Mouse (Mus musculus) myocyte (in vitro differentiated cells): ENCODE results near the gene Gucy2g. TPM values are rescaled to one million over a fixed set of nuclear protein-coding genes. Genes with fewer than 3 reads are reported as not detected.
A peak's percentile ranks its signal among the peaks of the same experiment; 100 is the strongest.

Experiments
- H3K27me3 ChIP-seq: one replicate; pipeline ENCODE4 v1.6.1; 2011; ENCODE audit not compliant: control insufficient read depth, insufficient read depth, insufficient read length
- H3K36me3 ChIP-seq: one replicate; pipeline ENCODE4 v1.6.1; 2011; ENCODE audit not compliant: control insufficient read depth, insufficient read depth
- H3K4me2 ChIP-seq: one replicate; pipeline ENCODE4 v1.6.1; 2011; ENCODE audit warnings: low read depth, control low read depth
- H3K4me3 ChIP-seq: one replicate; pipeline ENCODE4 v1.5.1; 2011; ENCODE audit warnings: mild to moderate bottlenecking, control low read depth, moderate library complexity
- H3K79me2 ChIP-seq: one replicate; pipeline ENCODE4 v1.6.1; 2011; ENCODE audit not compliant: control insufficient read depth, insufficient read depth
- H3ac ChIP-seq: one replicate; pipeline ENCODE4 v1.6.1; 2011; ENCODE audit not compliant: control insufficient read depth, insufficient read length
- CEBPB ChIP-seq: IDR thresholded peaks from 2 replicates; pipeline ENCODE4 v1.6.1; 2011; ENCODE audit warnings: mild to moderate bottlenecking, moderate library complexity; ENCODE audit not compliant: poor library complexity, insufficient read depth, severe bottlenecking
- E2F4 ChIP-seq: IDR thresholded peaks from one replicate; pipeline ENCODE4 v1.6.1; 2011; ENCODE audit warnings: mild to moderate bottlenecking, control low read depth, moderate library complexity; ENCODE audit not compliant: insufficient read depth
- MAX ChIP-seq: IDR thresholded peaks from one replicate; pipeline ENCODE4 v1.6.1; 2011; ENCODE audit warnings: low read depth, mild to moderate bottlenecking, control low read depth
- MYOD1 ChIP-seq, 3 experiments: IDR thresholded peaks; one replicate each; pipeline ENCODE4 v1.6.1; 2011; ENCODE audit warnings: control low read depth in 2 of 3, low read depth in 2 of 3, mild to moderate bottlenecking in 2 of 3, moderate library complexity in 1 of 3; ENCODE audit not compliant: insufficient read length in 2 of 3, control insufficient read depth in 1 of 3
- MYOG ChIP-seq, 3 experiments: IDR thresholded peaks; one replicate each; pipeline ENCODE4 v1.6.1; 2011; ENCODE audit warnings: control low read depth in 2 of 3, low read depth in 2 of 3, mild to moderate bottlenecking in 2 of 3; ENCODE audit not compliant: insufficient read length in 2 of 3, control insufficient read depth in 1 of 3, insufficient read depth in 1 of 3
- POLR2A ChIP-seq: IDR thresholded peaks from one replicate; pipeline ENCODE4 v1.6.1; 2011; ENCODE audit warnings: low read depth, mild to moderate bottlenecking, control low read depth, moderate library complexity; ENCODE audit not compliant: insufficient read length
- POLR2AphosphoS2 ChIP-seq: IDR thresholded peaks from one replicate; pipeline ENCODE4 v1.6.1; 2011; ENCODE audit warnings: low read depth, control low read depth; ENCODE audit not compliant: insufficient read length
- REST ChIP-seq: IDR thresholded peaks from one replicate; pipeline ENCODE4 v1.6.1; 2011; ENCODE audit warnings: mild to moderate bottlenecking, control low read depth, moderate library complexity; ENCODE audit not compliant: insufficient read depth, insufficient read length
- SRF ChIP-seq: IDR thresholded peaks from one replicate; pipeline ENCODE4 v1.6.1; 2011; ENCODE audit warnings: low read depth; ENCODE audit not compliant: control insufficient read depth, insufficient read length
- TCF12 ChIP-seq: IDR thresholded peaks from one replicate; pipeline ENCODE4 v1.6.1; 2011; ENCODE audit warnings: mild to moderate bottlenecking, control low read depth; ENCODE audit not compliant: poor library complexity, insufficient read depth, severe bottlenecking
- TCF3 ChIP-seq: IDR thresholded peaks from one replicate; pipeline ENCODE4 v1.6.1; 2011; ENCODE audit warnings: low read depth, control low read depth; ENCODE audit not compliant: insufficient read length
- USF1 ChIP-seq: IDR thresholded peaks from one replicate; pipeline ENCODE4 v1.6.1; 2011; ENCODE audit warnings: low read depth, mild to moderate bottlenecking, control low read depth, moderate library complexity
- polyA plus RNA-seq: library from polyadenylated mRNA; unstranded; fragments of >200 nt; fragmentation: generic; extraction: Trizol; gene quantifications from one replicate; pipeline ENCODE4 v1.2.1, GENCODE M21; 2012; ENCODE audit warnings: missing spikeins

The Gucy2g gene
- polyA plus RNA-seq, 1 experiment = 0.05 TPM

DNA sequence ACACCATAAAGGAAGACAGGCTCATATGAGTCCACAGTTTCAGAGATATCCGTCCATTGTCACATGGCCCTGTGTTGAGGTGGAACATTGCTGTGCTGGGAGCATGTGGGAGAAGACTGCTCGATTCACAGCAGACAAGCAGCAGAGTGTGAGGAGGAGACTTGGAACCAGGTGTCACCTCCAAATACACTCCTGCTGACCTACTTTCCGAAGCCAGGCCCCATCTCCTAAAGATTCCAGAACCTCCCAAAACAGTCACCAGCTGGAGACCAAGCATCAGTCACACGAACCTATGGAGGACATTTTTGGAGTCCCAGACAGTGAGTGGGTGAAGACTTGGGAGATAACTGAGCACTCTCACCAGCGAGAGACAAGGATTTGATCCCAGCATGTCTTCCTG lies 4.5 kb downstream of the Gucy2g start:
- Histone ChIP-seq H3K36me3 (no peaks in the 10 kb centered on the region), H3ac (no peak overlapping the region), H3K27me3 (no peaks in the 10 kb centered on the region), H3K79me2 (no peaks in the 10 kb centered on the region), H3K4me3 (no peak overlapping the region), H3K4me2 (no peak overlapping the region)
- TF ChIP-seq TCF12 = no peak
- no peak for TF ChIP-seq POLR2AphosphoS2
- no peak for TF ChIP-seq MYOG (IDR thresholded peaks at IDR 0.05; ENCODE audit: control insufficient read depth in 1 of 3, insufficient read depth in 1 of 3, insufficient read length in 2 of 3, low read depth in 2 of 3)

GRCm38 (mm10) chr19:55236026-55236425 lies 5.0 kb downstream of the Gucy2g start:
- Histone ChIP-seq H3K79me2 (no peaks in the 10 kb centered on the region), H3K4me3 (no peak overlapping the region), H3K4me2 (no peak overlapping the region), H3K36me3 (no peaks in the 10 kb centered on the region), H3ac (no peak overlapping the region), H3K27me3 (no peaks in the 10 kb centered on the region)
- TF ChIP-seq TCF12 (no peak), TCF3 (no peak), SRF (no peak)

DNA sequence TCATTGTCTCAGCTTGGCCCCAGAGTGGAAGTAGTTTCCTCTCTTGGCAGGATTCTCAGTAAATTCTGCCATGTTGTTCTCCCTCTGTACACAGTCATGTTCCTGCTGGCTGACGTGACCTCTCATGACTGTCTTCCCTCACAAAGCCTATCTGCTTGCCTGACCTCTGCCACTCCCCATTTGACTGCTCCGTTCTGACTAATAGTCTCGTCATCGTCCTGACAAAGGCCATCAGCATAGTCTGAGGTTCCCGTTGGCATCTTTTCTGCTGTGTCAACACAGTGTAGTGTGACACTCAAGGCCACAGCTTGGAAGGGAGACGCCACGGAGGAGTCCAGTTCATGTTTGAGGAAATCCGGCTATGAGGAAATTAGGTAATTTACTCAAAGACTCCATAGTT lies 8.9 kb downstream of the Gucy2g start:
- Histone ChIP-seq H3K36me3 (no peaks in the 10 kb centered on the region), H3K4me3 (no peak overlapping the region), H3K4me2 (peak overlapping the region; percentile 56), H3ac (no peak overlapping the region), H3K79me2 (no peaks in the 10 kb centered on the region), H3K27me3 (no peaks in the 10 kb centered on the region)
- TF ChIP-seq REST (no peak), E2F4 (no peak), MYOG (IDR thresholded peaks at IDR 0.05; ENCODE audit: control insufficient read depth in 1 of 3, insufficient read depth in 1 of 3, insufficient read length in 2 of 3, low read depth in 2 of 3) (no peak), SRF (no peak), CEBPB (no peak), TCF3 (no peak), POLR2A (no peak), MYOD1 (IDR thresholded peaks at IDR 0.05; ENCODE audit: control insufficient read depth in 1 of 3, insufficient read length in 2 of 3, low read depth in 2 of 3) (no peak)

DNA sequence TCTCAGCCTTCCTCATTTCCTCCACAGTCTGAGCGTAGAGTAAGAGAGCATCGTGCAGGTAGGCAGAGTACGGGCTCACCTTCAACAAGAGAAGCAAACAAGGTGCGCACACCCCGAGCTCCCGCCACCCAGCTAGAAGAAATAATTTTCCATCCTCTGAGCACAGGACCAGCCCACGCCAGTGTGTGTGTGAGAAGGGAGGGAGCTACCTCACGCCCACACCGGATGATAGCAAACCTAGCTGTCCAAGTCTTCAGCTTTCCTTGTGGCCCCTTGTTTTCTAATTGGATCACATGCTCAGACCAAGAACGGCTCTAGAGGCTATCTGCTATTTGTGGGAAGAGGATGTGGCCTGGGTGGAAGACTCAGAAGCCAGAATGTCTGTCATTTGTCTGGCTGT lies 10.0 kb downstream of the Gucy2g start:
- Histone ChIP-seq H3K4me2 (no peak overlapping the region), H3ac (no peak overlapping the region), H3K79me2 (no peaks in the 10 kb centered on the region), H3K36me3 (no peaks in the 10 kb centered on the region), H3K27me3 (no peaks in the 10 kb centered on the region), H3K4me3 (no peak overlapping the region)
- TF ChIP-seq USF1 = no peak
- no peak for TF ChIP-seq TCF3
- no peak for TF ChIP-seq TCF12
- TF ChIP-seq MYOD1 (IDR thresholded peaks at IDR 0.05; ENCODE audit: control insufficient read depth in 1 of 3, insufficient read length in 2 of 3, low read depth in 2 of 3) = no peak
- TF ChIP-seq POLR2A = no peak
- no peak for TF ChIP-seq CEBPB
- no peak for TF ChIP-seq REST
- TF ChIP-seq E2F4 = no peak
- no peak for TF ChIP-seq SRF
- no peak for TF ChIP-seq MAX
- no peak for TF ChIP-seq MYOG (IDR thresholded peaks at IDR 0.05; ENCODE audit: control insufficient read depth in 1 of 3, insufficient read depth in 1 of 3, insufficient read length in 2 of 3, low read depth in 2 of 3)
- no peak for TF ChIP-seq POLR2AphosphoS2

GRCm38 (mm10) chr19:55227135-55227534 lies 13.9 kb downstream of the Gucy2g start:
- Histone ChIP-seq H3K27me3 (no peaks in the 10 kb centered on the region), H3K4me2 (no peak overlapping the region), H3ac (no peak overlapping the region), H3K36me3 (no peaks in the 10 kb centered on the region), H3K79me2 (no peaks in the 10 kb centered on the region), H3K4me3 (no peak overlapping the region)
- TF ChIP-seq E2F4 (no peak), CEBPB (no peak), POLR2A (no peak), MAX (no peak), TCF12 (no peak), REST (no peak), MYOD1 (IDR thresholded peaks at IDR 0.05; ENCODE audit: control insufficient read depth in 1 of 3, insufficient read length in 2 of 3, low read depth in 2 of 3) (no peak), SRF (no peak), POLR2AphosphoS2 (no peak), TCF3 (no peak), USF1 (no peak), MYOG (IDR thresholded peaks at IDR 0.05; ENCODE audit: control insufficient read depth in 1 of 3, insufficient read depth in 1 of 3, insufficient read length in 2 of 3, low read depth in 2 of 3) (no peak)
